Mouse (Mus musculus) hindbrain, postnatal 0 days (tissue): ENCODE data around the gene Apobec1. TPM values are rescaled to one million over a fixed set of nuclear protein-coding genes. Genes with fewer than 3 reads are reported as not detected.
"Not testable (repeated sequence)": the region's sequence is repeated elsewhere in the genome, so short reads cannot be mapped to it uniquely, and the experiment has no call there.

Experiments used
- ATAC-seq: fragments of 200-750 bp; cut with Nextera tagmentation; 2 replicates; pipeline ENCODE4 v1.8.0; 2017; ENCODE audit warnings: mild to moderate bottlenecking, moderate TSS enrichment, moderate library complexity
- DNase-seq: peaks from one replicate; pipeline ENCODE4 v3.0.0-alpha.2; 2015; ENCODE audit warnings: low spot score
- H3K27ac ChIP-seq: fragments of 300-500 bp; sonication (generic); 2 replicates; pipeline ENCODE4 v1.5.1; 2014; ENCODE audit warnings: mild to moderate bottlenecking
- H3K27me3 ChIP-seq: fragments of 300-500 bp; sonication (generic); 2 replicates; pipeline ENCODE4 v1.6.1; 2014; ENCODE audit warnings: low read length, mixed read lengths; ENCODE audit not compliant: insufficient read depth
- H3K36me3 ChIP-seq: fragments of 300-500 bp; sonication (generic); 2 replicates; pipeline ENCODE4 v1.6.1; 2014; ENCODE audit warnings: low read length, mixed read lengths; ENCODE audit not compliant: insufficient read depth
- H3K4me1 ChIP-seq: fragments of 300-500 bp; sonication (generic); 2 replicates; pipeline ENCODE4 v1.6.1; 2014; ENCODE audit warnings: antibody characterized with exemption, low read length, mixed read lengths; ENCODE audit not compliant: insufficient read depth
- H3K4me2 ChIP-seq: fragments of 300-500 bp; sonication (generic); 2 replicates; pipeline ENCODE4 v1.6.1; 2014; ENCODE audit warnings: low read depth, mild to moderate bottlenecking, low read length, moderate library complexity, mixed read lengths
- H3K4me3 ChIP-seq: fragments of 300-500 bp; sonication (generic); 2 replicates; pipeline ENCODE4 v1.5.1; 2014; ENCODE audit warnings: low read length
- H3K9ac ChIP-seq: fragments of 300-500 bp; sonication (generic); replicated peaks from 2 replicates; pipeline ENCODE4 v1.6.1; 2014; ENCODE audit warnings: mild to moderate bottlenecking, low read length, moderate library complexity, mixed read lengths
- H3K9me3 ChIP-seq: fragments of 300-500 bp; sonication (generic); 2 replicates; pipeline ENCODE4 v1.6.1; 2016; ENCODE audit warnings: low read length, mixed read lengths
- CTCF ChIP-seq: IDR thresholded peaks from 2 replicates; pipeline ENCODE4 v1.5.1; 2016; ENCODE audit warnings: antibody characterized with exemption, control low read depth, low read depth
- WGBS: fragments of 180-500 bp; shearing (Covaris S2); extraction: QIAGEN DNeasy Blood & Tissue Kit; methylation state at CpG from one replicate; pipeline ENCODE4 v1.1.7; 2014; 5-methylcytosine and 5-hydroxymethylcytosine counted together
- polyA plus RNA-seq: library from polyadenylated mRNA; unstranded; fragments of >200 nt; fragmentation: Nextera tagmentation; extraction: Ambion mirVana; gene quantifications from 2 replicates; pipeline ENCODE4 v1.2.1, GENCODE M21; 2015
- total RNA-seq: library from RNA; depleted of rRNA; stranded (reverse); fragments of >200 nt; gene quantifications from 2 replicates; pipeline ENCODE4 v1.2.3, GENCODE M21; 2014

Gene Apobec1
- total and polyA plus RNA-seq, 2 experiments from 2014 or later = 1.6 to 2.9 TPM

DNA sequence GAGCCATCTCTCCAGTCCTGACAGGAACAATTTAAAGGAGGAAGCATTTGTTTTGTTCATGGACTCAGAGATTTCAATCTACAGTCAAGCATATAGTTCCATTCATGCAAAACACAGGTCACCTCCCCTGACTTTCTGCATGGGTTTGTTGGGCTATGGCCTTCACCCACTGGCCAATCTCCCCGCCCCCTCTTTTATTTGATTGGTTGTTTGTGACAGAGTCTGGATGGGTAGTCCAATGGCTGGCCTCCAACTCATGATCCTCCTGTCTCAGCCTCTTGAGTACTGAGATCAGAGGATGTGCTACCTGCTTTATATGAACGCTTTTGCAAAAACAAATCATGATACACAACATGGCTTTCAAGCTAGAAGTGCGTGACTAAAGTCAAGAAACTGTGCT is 25.2 kb downstream of the Apobec1 start:
- H3K4me2 ChIP-seq = no peak overlapping the region
- H3K4me3 ChIP-seq = no peak overlapping the region
- WGBS = 98% methylated on average over 3 of the region's 3 CpGs
- no peaks in the 10 kb centered on the region for H3K36me3 ChIP-seq
- H3K27ac ChIP-seq = no peak overlapping the region
- no peaks in the 10 kb centered on the region for H3K27me3 ChIP-seq
- H3K9me3 ChIP-seq = no peaks in the 10 kb centered on the region
- TF ChIP-seq CTCF = no peak
- H3K4me1 ChIP-seq = no peaks in the 10 kb centered on the region
- H3K9ac ChIP-seq = no peak overlapping the region
- DNase-seq (no peak), ATAC-seq (no peak)

GRCm38 (mm10) chr6:122575037-122575436 is 27.2 kb downstream of the Apobec1 start:
- not testable (repeated sequence) for H3K4me2 ChIP-seq, DNase-seq, H3K9ac ChIP-seq, H3K4me1 ChIP-seq, H3K36me3 ChIP-seq, ATAC-seq, H3K4me3 ChIP-seq, H3K9me3 ChIP-seq, H3K27ac ChIP-seq, H3K27me3 ChIP-seq
- 88% methylated on average over 1 of the region's 1 CpGs for WGBS

- DNase-seq = no peak
- ATAC-seq = no peak
- TF ChIP-seq CTCF = no peak
- H3K4me3 ChIP-seq = no peak overlapping the region
- no peaks in the 10 kb centered on the region for H3K4me1 ChIP-seq
- H3K9me3 ChIP-seq = no peaks in the 10 kb centered on the region
- H3K36me3 ChIP-seq = no peaks in the 10 kb centered on the region
- WGBS = 72% methylated on average over 3 of the region's 3 CpGs
- no peak overlapping the region for H3K27ac ChIP-seq
- H3K9ac ChIP-seq = no peak overlapping the region
- H3K27me3 ChIP-seq = no peaks in the 10 kb centered on the region
- H3K4me2 ChIP-seq = no peak overlapping the region
Observed at GRCm38 (mm10) chr6:122571617-122571959, 30.7 kb downstream of the Apobec1 start.

DNA sequence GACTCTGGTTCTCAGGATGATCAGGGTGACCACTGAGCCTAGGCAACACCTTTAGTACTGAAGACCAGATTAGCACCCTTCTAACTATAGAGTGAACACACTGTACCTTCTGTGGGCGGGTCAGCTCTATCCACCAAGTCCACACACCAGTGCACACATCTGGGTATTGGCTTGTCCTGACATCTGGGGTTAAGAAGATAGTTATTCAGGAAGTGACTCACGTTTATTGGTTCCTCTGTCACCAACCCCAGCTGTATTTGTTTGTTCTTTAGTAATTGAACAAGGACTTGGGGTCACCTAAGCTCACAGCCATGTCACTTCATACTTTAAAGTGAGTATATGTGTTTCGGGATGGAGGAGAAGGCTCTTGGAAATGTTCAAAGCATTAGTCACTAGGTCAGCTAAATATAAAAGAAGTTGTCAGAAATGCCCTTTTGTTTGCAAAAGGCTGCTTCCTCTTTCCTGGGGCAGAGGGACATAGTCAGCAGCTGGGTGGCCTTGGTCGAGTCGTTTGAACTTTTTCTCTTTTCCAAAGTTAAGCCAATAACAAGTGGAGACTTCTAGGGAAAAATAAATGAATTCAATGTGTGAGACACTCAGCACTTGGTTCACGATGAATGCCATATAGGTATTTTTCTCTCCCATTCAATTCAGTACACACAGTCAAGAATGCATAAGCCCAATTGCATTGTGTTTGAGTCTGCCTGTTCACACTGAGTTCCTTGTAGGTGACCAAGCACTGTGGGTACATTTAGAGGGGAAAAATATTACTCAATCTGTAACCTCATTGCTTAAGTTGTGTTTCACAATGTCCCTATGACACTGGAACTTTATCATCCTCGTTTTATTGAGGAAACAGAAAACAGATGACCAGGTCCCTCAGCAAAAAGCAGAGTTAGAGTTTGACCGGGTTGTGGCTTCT is 31.3 kb downstream of the Apobec1 start:
- Histone ChIP-seq H3K4me3 (no peak overlapping the region), H3K27ac (no peak overlapping the region), H3K36me3 (no peaks in the 10 kb centered on the region), H3K4me1 (no peaks in the 10 kb centered on the region), H3K9ac (no peak overlapping the region), H3K27me3 (no peaks in the 10 kb centered on the region), H3K4me2 (no peak overlapping the region), H3K9me3 (no peaks in the 10 kb centered on the region)
- ATAC-seq (no peak), DNase-seq (no peak)
- TF ChIP-seq CTCF = no peak
- 73% methylated on average over 8 of the region's 8 CpGs for WGBS

GRCm38 (mm10) chr6:122569762-122570161 is 32.5 kb downstream of the Apobec1 start:
- Histone ChIP-seq H3K4me1 (no peaks in the 10 kb centered on the region), H3K27me3 (no peaks in the 10 kb centered on the region), H3K4me2 (no peak overlapping the region), H3K9ac (no peak overlapping the region), H3K9me3 (no peaks in the 10 kb centered on the region), H3K36me3 (no peaks in the 10 kb centered on the region), H3K27ac (no peak overlapping the region), H3K4me3 (no peak overlapping the region)
- ATAC-seq (0 out of 2 replicates have a peak, but pooled peaks have one; percentile 28), DNase-seq (no peak)
- 78% methylated on average over 1 of the region's 1 CpGs for WGBS
- no peak for TF ChIP-seq CTCF

DNA sequence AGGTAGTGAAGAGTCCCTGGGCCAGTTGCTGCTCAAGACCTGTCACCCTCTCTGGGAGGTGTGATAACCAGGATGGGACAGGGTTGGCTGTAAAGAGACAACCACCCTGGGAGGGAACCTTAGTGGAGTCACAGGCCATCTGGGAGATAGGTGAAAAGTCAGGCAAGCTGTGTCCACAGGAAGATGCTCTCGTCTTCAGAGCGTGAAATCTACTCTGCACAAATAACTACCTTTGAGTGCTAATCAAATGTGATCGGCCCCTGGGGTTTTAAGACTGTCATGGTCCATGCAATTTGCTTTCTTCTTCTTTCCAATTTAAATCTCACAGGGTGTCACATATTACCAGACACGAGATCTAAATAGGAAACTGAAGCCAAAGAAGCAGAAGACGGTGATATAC is 33.1 kb downstream of the Apobec1 start:
- Histone ChIP-seq H3K4me1 (no peaks in the 10 kb centered on the region), H3K4me3 (no peak overlapping the region), H3K36me3 (no peaks in the 10 kb centered on the region), H3K9me3 (no peaks in the 10 kb centered on the region), H3K4me2 (no peak overlapping the region), H3K27ac (no peak overlapping the region), H3K27me3 (no peaks in the 10 kb centered on the region), H3K9ac (no peak overlapping the region)
- no peak for TF ChIP-seq CTCF
- 43% methylated on average over 5 of the region's 5 CpGs for WGBS
- ATAC-seq = peak; percentile 36; the same call in 1 of the 2 replicates
- peak; percentile 26 for DNase-seq
